Comparison of ENCODE assay signal across 27 mouse cellular contexts in the genomic region with DNA sequence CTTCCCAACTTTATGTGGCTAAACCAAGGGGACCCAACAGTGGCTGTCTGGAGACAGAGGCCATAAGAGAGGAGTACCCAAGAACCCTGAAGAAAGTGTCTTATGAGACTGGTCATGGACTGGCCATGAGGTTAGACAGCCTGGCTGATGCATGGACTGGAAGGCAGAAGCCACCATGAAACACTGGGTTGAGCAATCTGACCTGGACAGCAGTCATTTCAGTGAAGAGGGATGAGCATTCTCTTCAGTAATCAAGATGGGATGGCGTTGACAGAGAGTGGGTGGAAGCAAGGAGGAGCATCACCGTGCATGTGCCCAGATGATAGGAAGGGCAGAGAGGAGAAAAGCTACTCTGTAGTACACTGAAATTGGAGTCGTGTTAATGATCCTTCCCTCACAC. TPM values are rescaled to one million over a fixed set of nuclear protein-coding genes. Genes with fewer than 3 reads are reported as not detected.
DNase-seq lines count a peak whose midpoint lies in the region; ATAC-seq and TF ChIP-seq lines count a peak whose summit lies in the region.
"Had no signal": no experiment of that assay in that cellular context is flagged by ENCODE, and none has a peak within 500 bp of the region (broad histone marks: within the 10 kb centered on the region; RNA-seq: fewer than 3 reads in every experiment).

No protein-coding gene starts in this region.

- peaks cover 2% of the 10 kb centered on the region for H3K36me3 ChIP-seq in liver, embryonic 13.5 days
- H3K36me3 ChIP-seq in liver, embryonic 11.5 days (ENCODE audit: control insufficient read depth, insufficient read depth, low read length): no peaks in the 10 kb centered on the region
- H3K36me3 ChIP-seq in liver, postnatal 0 days (replicated peaks; ENCODE audit: insufficient read depth, low read length): 0 out of 2 replicates have a peak, but pooled peaks cover 2% of the 10 kb centered on the region
- H3K36me3 ChIP-seq in hindbrain, embryonic 10.5 days: no peaks in the 10 kb centered on the region
- H3K36me3 ChIP-seq: heart, embryonic 10.5 days; lung, embryonic 15.5 days; midbrain, embryonic 12.5 days; stomach, embryonic 15.5 days had no signal

- no peak overlapping the region for H3K4me3 ChIP-seq in liver, embryonic 13.5 days (replicated peaks)
- no peak overlapping the region for H3K4me3 ChIP-seq in liver, embryonic 11.5 days (ENCODE audit: low read depth, low read length)
- peak overlapping the region; percentile 63 for H3K4me3 ChIP-seq in bone marrow, adult 2 months (replicated peaks; ENCODE audit: control insufficient read depth, low read depth, low read length)
- no peak overlapping the region for H3K4me3 ChIP-seq in liver, postnatal 0 days (ENCODE audit: low read depth, low read length)
- H3K4me3 ChIP-seq in hindbrain, embryonic 10.5 days: no peak overlapping the region
- no peak overlapping the region for H3K4me3 ChIP-seq in left cerebral cortex, adult 2 months
- H3K4me3 ChIP-seq: forebrain, embryonic 13.5 days; heart, embryonic 10.5 days; lung, embryonic 15.5 days; midbrain, embryonic 12.5 days; stomach, embryonic 15.5 days had no signal

- ATAC-seq in liver, embryonic 13.5 days (ENCODE audit: low read depth): no peak
- no peak for ATAC-seq in liver, embryonic 11.5 days (replicated peaks; ENCODE audit: low FRiP score)
- no peak for ATAC-seq in liver, postnatal 0 days
- ATAC-seq: CD4-positive, CD25-positive, alpha-beta regulatory T cell, adult 4 months; forebrain, embryonic 13.5 days; hindbrain, postnatal 0 days; intestine, embryonic 16.5 days had no signal

- no peak overlapping the region for H3K4me2 ChIP-seq in liver, embryonic 13.5 days
- no peak overlapping the region for H3K4me2 ChIP-seq in liver, embryonic 11.5 days
- peak overlapping the region; percentile 10 for H3K4me2 ChIP-seq in liver, postnatal 0 days (ENCODE audit: low read depth, low read length)
- H3K4me2 ChIP-seq: forebrain, embryonic 13.5 days; lung, embryonic 15.5 days; midbrain, embryonic 12.5 days; stomach, embryonic 15.5 days had no signal

- no peaks in the 10 kb centered on the region for H3K27me3 ChIP-seq in liver, embryonic 13.5 days
- H3K27me3 ChIP-seq in liver, embryonic 11.5 days (replicated peaks; ENCODE audit: control insufficient read depth, insufficient read depth, low read length): no peaks in the 10 kb centered on the region
- H3K27me3 ChIP-seq in liver, postnatal 0 days (ENCODE audit: insufficient read depth, low read length): no peaks in the 10 kb centered on the region
- 0 out of 2 replicates have a peak, but pooled peaks cover 6% of the 10 kb centered on the region for H3K27me3 ChIP-seq in hindbrain, embryonic 10.5 days (ENCODE audit: insufficient read depth, poor library complexity, severe bottlenecking)
- H3K27me3 ChIP-seq: lung, embryonic 15.5 days; stomach, embryonic 15.5 days had no signal

- H3K27ac ChIP-seq in liver, embryonic 13.5 days: peak overlapping the region; percentile 90
- no peak overlapping the region for H3K27ac ChIP-seq in liver, embryonic 11.5 days (ENCODE audit: low read depth, low read length)
- peak overlapping the region; percentile 70 for H3K27ac ChIP-seq in bone marrow, adult 2 months (ENCODE audit: control insufficient read depth, insufficient read depth, low read depth, low read length, poor library complexity)
- H3K27ac ChIP-seq in liver, postnatal 0 days (ENCODE audit: low read depth): peak overlapping the region; percentile 74
- no peak overlapping the region for H3K27ac ChIP-seq in hindbrain, embryonic 10.5 days
- no peak overlapping the region for H3K27ac ChIP-seq in left cerebral cortex, adult 2 months
- H3K27ac ChIP-seq: forebrain, embryonic 13.5 days; heart, embryonic 10.5 days; hindbrain, postnatal 0 days; lung, embryonic 15.5 days; midbrain, embryonic 12.5 days; stomach, embryonic 15.5 days had no signal

- peaks cover 78% of the 10 kb centered on the region for H3K4me1 ChIP-seq in liver, embryonic 13.5 days (replicated peaks)
- peaks cover 46% of the 10 kb centered on the region for H3K4me1 ChIP-seq in liver, embryonic 11.5 days (replicated peaks; ENCODE audit: control insufficient read depth, insufficient read depth, low read length)
- peaks cover 15% of the 10 kb centered on the region for H3K4me1 ChIP-seq in bone marrow, adult 2 months (ENCODE audit: control insufficient read depth, insufficient read depth, low read length)
- peaks cover 53% of the 10 kb centered on the region for H3K4me1 ChIP-seq in liver, postnatal 0 days (ENCODE audit: insufficient read depth)
- peaks cover 25% of the 10 kb centered on the region for H3K4me1 ChIP-seq in hindbrain, embryonic 10.5 days (replicated peaks)

- peak; percentile 32 to 84 for DNase-seq in adrenal gland, adult (ENCODE audit: inconsistent age in 2 of 2, low spot score in 1 of 2)
- no peak for DNase-seq in adrenal gland, postnatal 4 days (ENCODE audit: low spot score in 2 of 2)
- DNase-seq in liver, embryonic 13.5 days: no peak
- no peak for DNase-seq in liver, embryonic 11.5 days (ENCODE audit: low spot score)
- DNase-seq in liver, postnatal 0 days: no peak
- no peak for DNase-seq in hindbrain, embryonic 10.5 days (ENCODE audit: low spot score)
- no peak for DNase-seq in left cerebral cortex, adult 2 months (ENCODE audit: extremely low spot score in 1 of 2, low spot score in 2 of 2)
- DNase-seq: kidney, adult 9 months; kidney, postnatal 14 days; thymus, adult 18-20 months had no signal

- TF ChIP-seq EP300 in liver, postnatal 0 days (IDR thresholded peaks at IDR 0.05; ENCODE audit: low read depth): no peak

- no peak for TF ChIP-seq CTCF in bone marrow, adult 2 months (IDR thresholded peaks at IDR 0.05; ENCODE audit: control insufficient read depth, insufficient read depth, low read length)
- no peak for TF ChIP-seq CTCF in liver, postnatal 0 days (IDR thresholded peaks at IDR 0.05; ENCODE audit: low read depth)
- no peak for TF ChIP-seq CTCF in left cerebral cortex, adult 2 months (IDR thresholded peaks at IDR 0.05)

- H3K9me3 ChIP-seq in liver, embryonic 13.5 days (replicated peaks): no peaks in the 10 kb centered on the region
- no peaks in the 10 kb centered on the region for H3K9me3 ChIP-seq in liver, embryonic 11.5 days (ENCODE audit: control insufficient read depth, low read length)
- no peaks in the 10 kb centered on the region for H3K9me3 ChIP-seq in liver, postnatal 0 days (ENCODE audit: low read length)
- H3K9me3 ChIP-seq in hindbrain, embryonic 10.5 days: no peaks in the 10 kb centered on the region
- H3K9me3 ChIP-seq: forebrain, embryonic 13.5 days; heart, embryonic 10.5 days; lung, embryonic 15.5 days; midbrain, embryonic 12.5 days; stomach, embryonic 15.5 days had no signal

- H3K9ac ChIP-seq in liver, embryonic 13.5 days: no peak overlapping the region
- H3K9ac ChIP-seq in liver, embryonic 11.5 days (ENCODE audit: low read depth, low read length): no peak overlapping the region
- H3K9ac ChIP-seq in liver, postnatal 0 days (replicated peaks): no peak overlapping the region
- H3K9ac ChIP-seq: forebrain, embryonic 13.5 days; lung, embryonic 15.5 days; midbrain, embryonic 12.5 days; stomach, embryonic 15.5 days had no signal

- TF ChIP-seq POLR2A in bone marrow, adult 2 months (IDR thresholded peaks at IDR 0.05; ENCODE audit: borderline replicate concordance, control insufficient read depth, low read depth, low read length): no peak

- 59% methylated on average over 3 of the region's 3 CpGs for WGBS in liver, embryonic 13.5 days (ENCODE audit: insufficient replicate concordance)
- WGBS in liver, embryonic 11.5 days: 70% methylated on average over 3 of the region's 3 CpGs
- 70% methylated on average over 3 of the region's 3 CpGs for WGBS in bone marrow, adult 2 months
- 56% methylated on average over 3 of the region's 3 CpGs for WGBS in liver, postnatal 0 days (ENCODE audit: insufficient replicate concordance)
- 81% methylated on average over 3 of the region's 3 CpGs for WGBS in hindbrain, embryonic 10.5 days

- intact Hi-C loops in left cerebral cortex, adult 2 months (cut with DNase I): no loop called here

RNA-seq across cellular contexts. Expression of gene Ctsd, which starts 3.3 kb away (rescaled TPM):
- total RNA-seq in adrenal gland, postnatal 4 days (2021): 100 to 1,000 TPM; 536 to 544 TPM
- polyA plus RNA-seq in liver, embryonic 13.5 days (2015; fragmentation: Nextera tagmentation; extraction: Ambion mirVana): 297 and 306 TPM in 2 replicates
- 316 and 340 TPM in 2 replicates for polyA plus RNA-seq in liver, embryonic 11.5 days (2014; fragmentation: Nextera tagmentation; extraction: Ambion mirVana)
- polyA plus RNA-seq in bone marrow, adult 2 months (2011; ENCODE audit: insufficient read depth, insufficient read length, low replicate concordance, missing spikeins): 137 and 308 TPM in 2 replicates
- polyA plus RNA-seq in liver, postnatal 0 days (2015; fragmentation: Nextera tagmentation; extraction: Ambion mirVana): 311 and 324 TPM in 2 replicates
- 159 and 198 TPM in 2 replicates for polyA plus RNA-seq in hindbrain, embryonic 10.5 days (2016; fragmentation: Nextera tagmentation; extraction: Ambion mirVana)
- total RNA-seq in left cerebral cortex, adult 2 months (2021): 100 to 1,000 TPM; 304 TPM

RNA-seq across cellular contexts. Expression of gene Gm49369, which starts 8.6 kb away (rescaled TPM):
- 1 to 10 TPM in 1 of 2 experiments, under 1 TPM in 1; 0.48 to 4.3 TPM for total RNA-seq in adrenal gland, postnatal 4 days (2021)
- polyA plus RNA-seq in liver, embryonic 13.5 days (2015; fragmentation: Nextera tagmentation; extraction: Ambion mirVana): 0.61 TPM in 1 of 2 replicates, not detected in the other
- not detected in 2 replicates for polyA plus RNA-seq in liver, embryonic 11.5 days (2014; fragmentation: Nextera tagmentation; extraction: Ambion mirVana)
- not detected in 2 replicates for polyA plus RNA-seq in bone marrow, adult 2 months (2011; ENCODE audit: insufficient read depth, insufficient read length, low replicate concordance, missing spikeins)
- not detected in 2 replicates for polyA plus RNA-seq in liver, postnatal 0 days (2015; fragmentation: Nextera tagmentation; extraction: Ambion mirVana)
- polyA plus RNA-seq in hindbrain, embryonic 10.5 days (2016; fragmentation: Nextera tagmentation; extraction: Ambion mirVana): 1.5 TPM in 1 of 2 replicates, not detected in the other
- total RNA-seq in left cerebral cortex, adult 2 months (2021): 1 to 10 TPM; 4.3 to 4.5 TPM
- total RNA-seq: hindbrain, postnatal 0 days had no signal
- polyA plus RNA-seq: CD4-positive, CD25-positive, alpha-beta regulatory T cell, adult 4 months; forebrain, embryonic 13.5 days; heart, embryonic 16.5 days; hindbrain, embryonic 11.5 days; midbrain, embryonic 12.5 days had no signal

RNA-seq across cellular contexts. Expression of gene Ifitm10, which starts 17.6 kb away (rescaled TPM):
- 1 to 10 TPM; 5.1 to 6.2 TPM for total RNA-seq in adrenal gland, postnatal 4 days (2021)
- polyA plus RNA-seq in liver, embryonic 13.5 days (2015; fragmentation: Nextera tagmentation; extraction: Ambion mirVana): 1.5 and 1.8 TPM in 2 replicates
- polyA plus RNA-seq in liver, embryonic 11.5 days (2014; fragmentation: Nextera tagmentation; extraction: Ambion mirVana): 1.8 and 2.4 TPM in 2 replicates
- 1.6 and 6.2 TPM in 2 replicates for polyA plus RNA-seq in bone marrow, adult 2 months (2011; ENCODE audit: insufficient read depth, insufficient read length, low replicate concordance, missing spikeins)
- 2.1 and 2.2 TPM in 2 replicates for polyA plus RNA-seq in liver, postnatal 0 days (2015; fragmentation: Nextera tagmentation; extraction: Ambion mirVana)
- 0.63 and 1.1 TPM in 2 replicates for polyA plus RNA-seq in hindbrain, embryonic 10.5 days (2016; fragmentation: Nextera tagmentation; extraction: Ambion mirVana)
- total RNA-seq in left cerebral cortex, adult 2 months (2021): 10 to 100 TPM; 31.4 to 36.1 TPM

RNA-seq across cellular contexts. Expression of gene Syt8, which starts 43.5 kb away (rescaled TPM):
- not detected for total RNA-seq in adrenal gland, postnatal 4 days (2021)
- not detected in 2 replicates for polyA plus RNA-seq in liver, embryonic 13.5 days (2015; fragmentation: Nextera tagmentation; extraction: Ambion mirVana)
- polyA plus RNA-seq in liver, embryonic 11.5 days (2014; fragmentation: Nextera tagmentation; extraction: Ambion mirVana): 0.41 and 0.42 TPM in 2 replicates
- polyA plus RNA-seq in bone marrow, adult 2 months (2011; ENCODE audit: insufficient read depth, insufficient read length, low replicate concordance, missing spikeins): 2.5 TPM in 1 of 2 replicates, not detected in the other
- not detected in 2 replicates for polyA plus RNA-seq in liver, postnatal 0 days (2015; fragmentation: Nextera tagmentation; extraction: Ambion mirVana)
- polyA plus RNA-seq in hindbrain, embryonic 10.5 days (2016; fragmentation: Nextera tagmentation; extraction: Ambion mirVana): not detected in 2 replicates
- total RNA-seq in left cerebral cortex, adult 2 months (2021): not detected
- total RNA-seq: gastrocnemius, adult 8-10 months; granulocyte monocyte progenitor cell, adult 5-6 weeks; hindbrain, postnatal 0 days; left cerebral cortex, adult 18-20 months; left cerebral cortex, postnatal 36 days; monocyte, adult 5-6 weeks had no signal
- polyA plus RNA-seq: CD4-positive, CD25-positive, alpha-beta regulatory T cell, adult 4 months; forebrain, embryonic 13.5 days; frontal cortex, adult 2 months; hindbrain, embryonic 11.5 days; hindbrain, postnatal 0 days had no signal

RNA-seq across cellular contexts. Expression of gene Tnni2, which starts 50.5 kb away (rescaled TPM):
- 100 to 1,000 TPM in 1 of 2 experiments, 10 to 100 TPM in 1; 79.5 to 219 TPM for total RNA-seq in adrenal gland, postnatal 4 days (2021)
- polyA plus RNA-seq in liver, embryonic 13.5 days (2015; fragmentation: Nextera tagmentation; extraction: Ambion mirVana): 3.4 and 4.3 TPM in 2 replicates
- polyA plus RNA-seq in liver, embryonic 11.5 days (2014; fragmentation: Nextera tagmentation; extraction: Ambion mirVana): 1.9 and 3.7 TPM in 2 replicates
- polyA plus RNA-seq in bone marrow, adult 2 months (2011; ENCODE audit: insufficient read depth, insufficient read length, low replicate concordance, missing spikeins): 19.2 and 51.8 TPM in 2 replicates
- 6.9 and 72.7 TPM in 2 replicates for polyA plus RNA-seq in liver, postnatal 0 days (2015; fragmentation: Nextera tagmentation; extraction: Ambion mirVana)
- 1.2 and 1.3 TPM in 2 replicates for polyA plus RNA-seq in hindbrain, embryonic 10.5 days (2016; fragmentation: Nextera tagmentation; extraction: Ambion mirVana)
- under 1 TPM in 1 of 2 experiments, not detected in 1; 0.50 TPM for total RNA-seq in left cerebral cortex, adult 2 months (2021)
- polyA plus RNA-seq: CD4-positive, CD25-positive, alpha-beta regulatory T cell, adult 4 months had no signal

Comparison
In these comparisons a context has a peak if more than half of its experiments do, and no peak if none do; other contexts are left out.
1. DNase-seq: peak in adrenal gland, adult (2 of 2); none in adrenal gland, postnatal 4 days (0 of 2), liver, embryonic 13.5 days (single experiment), liver, embryonic 11.5 days (single experiment), liver, postnatal 0 days (single experiment), hindbrain, embryonic 10.5 days (single experiment) and left cerebral cortex, adult 2 months (0 of 2).
2. H3K27ac ChIP-seq: peak in liver, embryonic 13.5 days (single experiment), bone marrow, adult 2 months (single experiment) and liver, postnatal 0 days (single experiment); none in liver, embryonic 11.5 days (single experiment), hindbrain, embryonic 10.5 days (single experiment) and left cerebral cortex, adult 2 months (single experiment).